Mouse (Mus musculus): ENCODE results near the gene Pex7.

Gene Pex7

DNA sequence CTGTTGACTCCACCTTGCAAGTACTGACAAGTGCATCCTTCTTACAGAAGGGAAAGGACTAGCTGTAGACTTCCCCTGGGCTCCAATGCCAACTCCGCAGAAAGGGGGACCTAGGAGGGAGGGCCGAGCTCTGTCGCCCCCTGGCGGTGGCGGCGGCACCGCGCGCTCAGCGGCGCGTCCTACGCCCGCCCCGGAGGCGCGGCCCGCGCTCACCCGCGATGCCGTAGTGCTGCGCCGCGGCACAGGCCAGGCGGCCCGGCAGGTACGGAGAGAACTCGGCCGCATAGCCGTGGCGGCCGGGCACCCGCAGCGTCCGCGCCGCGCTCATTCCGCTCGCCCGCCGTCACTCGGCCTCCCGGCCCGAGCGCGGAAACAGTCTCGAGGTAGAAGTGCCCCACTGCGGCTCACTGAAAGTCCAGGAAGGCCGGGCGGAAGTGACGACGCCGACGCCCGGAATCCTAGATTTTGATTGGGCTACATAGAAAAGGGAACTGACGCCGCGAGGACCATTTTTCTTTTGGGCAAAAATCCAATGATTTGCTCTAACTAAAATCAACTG is at the start of gene Pex7:
TSS of gene Pex7 (minus strand) at position 444 of the 559 bp plus-strand sequence.
- DNase-seq, result peak; percentile 92

DNA sequence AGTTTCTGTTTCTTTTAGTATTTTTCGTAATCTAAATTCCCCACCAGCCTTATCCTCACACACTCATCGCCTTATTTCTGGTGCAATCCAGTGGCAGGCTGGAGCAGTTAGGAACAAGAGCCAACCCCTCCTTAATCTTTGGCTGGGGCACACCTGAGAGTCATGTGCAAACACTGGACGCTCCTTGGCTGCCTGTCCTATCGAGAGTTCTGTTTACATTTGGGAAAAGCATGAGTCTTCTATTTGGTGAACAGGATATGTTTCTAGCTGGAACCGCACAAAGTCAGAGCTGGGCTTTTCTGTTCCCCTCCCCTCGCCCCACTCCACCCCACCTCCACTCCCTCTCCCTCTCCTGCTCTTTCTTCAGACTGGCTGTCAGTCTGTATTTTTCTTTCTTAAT is 49.3 kb upstream of the Pex7 start:
- peak; percentile 84 to 89 for DNase-seq

DNA sequence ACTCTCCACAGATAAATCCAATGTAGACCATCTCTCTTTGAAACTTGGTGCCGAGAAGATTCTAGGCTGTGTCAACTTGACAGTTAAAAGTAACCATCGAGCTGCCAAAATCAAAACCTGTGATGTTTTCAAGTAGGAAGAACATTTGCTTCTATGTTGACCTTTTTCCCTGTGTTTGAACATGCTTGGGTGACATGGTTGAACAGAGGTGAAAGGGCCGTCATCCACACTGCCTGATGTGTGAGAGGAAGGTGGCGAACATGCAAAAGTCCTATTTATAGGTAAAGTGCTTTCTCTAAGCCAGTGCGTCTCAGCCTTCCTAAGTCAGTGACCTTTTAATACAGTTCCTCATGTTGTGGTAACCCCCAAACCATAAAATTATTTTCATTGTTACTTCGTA is 48.3 kb upstream of the Pex7 start:
- no peak for DNase-seq

DNA sequence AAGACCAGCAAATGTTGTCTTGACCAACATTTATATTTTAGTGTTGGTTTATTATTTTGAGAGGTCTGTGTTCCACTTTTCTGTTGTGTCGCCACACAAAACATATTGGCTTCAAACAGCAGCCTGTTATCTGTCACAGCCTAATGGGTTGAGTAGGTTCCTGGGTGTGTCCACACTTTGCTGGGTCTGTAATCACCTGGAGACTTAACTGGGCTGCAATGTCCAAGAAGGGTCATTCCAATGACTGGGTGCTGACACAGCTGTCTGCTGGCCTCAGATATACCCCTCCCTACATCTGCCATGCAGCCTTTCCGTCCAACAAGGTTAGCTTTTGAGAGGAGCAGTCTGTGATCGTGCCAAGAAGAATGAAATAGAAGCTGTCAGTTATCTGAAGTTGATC is 47.1 kb upstream of the Pex7 start:
- no peak for DNase-seq

DNA sequence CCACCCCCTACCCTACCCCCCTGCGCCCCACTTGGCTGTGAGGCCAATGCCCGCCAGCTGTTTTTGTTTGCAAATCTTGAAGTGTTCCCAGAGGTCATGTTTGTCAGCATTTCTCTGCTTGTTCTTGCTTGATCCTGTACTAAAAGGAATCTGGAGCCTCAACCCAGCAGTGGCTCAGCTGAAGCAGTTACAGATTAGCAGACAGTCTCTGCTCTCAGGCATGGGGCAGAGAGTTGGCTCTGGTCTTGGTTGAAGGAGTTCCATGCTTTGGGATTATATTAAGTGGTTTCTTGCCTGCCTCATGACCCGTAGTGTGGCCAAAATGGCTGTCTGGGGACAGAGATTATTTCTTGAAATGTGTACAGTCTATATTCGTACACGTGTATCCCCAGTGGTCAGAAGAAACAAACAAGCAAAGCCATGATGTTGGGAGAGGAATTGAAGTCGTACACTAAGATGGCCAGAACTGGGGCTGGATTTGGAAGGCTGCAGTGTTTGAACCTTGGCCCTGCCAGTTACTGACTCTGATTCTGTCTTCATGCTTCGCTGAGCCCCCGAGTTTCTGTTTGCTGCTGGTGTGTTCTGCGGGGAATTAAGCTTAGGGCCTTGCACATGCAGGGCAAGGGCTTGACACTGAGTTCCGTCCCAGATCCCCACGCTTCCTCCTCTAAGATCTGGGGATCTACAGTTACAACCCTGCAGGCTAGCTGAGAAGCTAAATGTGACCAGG is 45.7 kb upstream of the Pex7 start:
- DNase-seq, result peak in 1 of 2 experiments; percentile 34

DNA sequence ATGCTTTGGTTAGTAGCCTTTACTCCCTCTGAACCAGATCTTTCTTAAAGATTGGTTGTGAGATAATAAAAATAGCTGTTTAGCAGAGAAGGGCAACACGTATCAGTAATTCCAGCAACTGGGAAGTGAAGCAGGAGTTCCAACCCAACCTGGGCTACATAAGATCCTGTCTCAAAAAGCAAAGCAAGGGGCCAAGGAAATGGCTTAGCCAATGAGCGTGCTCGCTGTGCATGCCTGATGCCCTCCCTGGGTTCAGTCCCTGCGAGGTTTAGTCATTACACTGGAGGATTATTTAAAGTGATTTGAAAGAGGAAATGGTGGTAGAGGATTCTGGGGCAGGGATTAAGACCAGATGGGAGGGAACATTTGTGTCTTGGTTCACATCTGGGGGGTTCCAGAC is 41.6 kb upstream of the Pex7 start:
- DNase-seq, result no peak

DNA sequence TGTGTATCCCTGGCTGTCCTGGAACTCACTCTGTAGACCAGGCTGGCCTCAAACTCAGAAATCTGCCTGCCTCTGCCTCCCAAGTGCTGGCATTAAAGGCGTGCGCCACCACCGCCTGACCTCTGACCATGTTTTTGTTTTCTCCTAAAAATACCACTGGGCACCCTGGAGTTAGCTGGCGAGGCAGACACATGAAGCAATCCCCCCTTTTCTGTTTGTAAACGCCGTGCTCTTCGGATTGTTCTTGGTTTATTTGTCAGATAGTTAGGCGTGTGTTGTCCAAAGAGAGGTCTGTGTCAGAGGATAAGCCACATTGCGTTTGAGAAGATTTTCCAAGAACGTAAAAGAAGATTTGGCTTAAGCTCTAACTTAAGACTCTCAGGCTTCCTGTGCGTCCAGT is 40.9 kb upstream of the Pex7 start:
- no peak for DNase-seq

DNA sequence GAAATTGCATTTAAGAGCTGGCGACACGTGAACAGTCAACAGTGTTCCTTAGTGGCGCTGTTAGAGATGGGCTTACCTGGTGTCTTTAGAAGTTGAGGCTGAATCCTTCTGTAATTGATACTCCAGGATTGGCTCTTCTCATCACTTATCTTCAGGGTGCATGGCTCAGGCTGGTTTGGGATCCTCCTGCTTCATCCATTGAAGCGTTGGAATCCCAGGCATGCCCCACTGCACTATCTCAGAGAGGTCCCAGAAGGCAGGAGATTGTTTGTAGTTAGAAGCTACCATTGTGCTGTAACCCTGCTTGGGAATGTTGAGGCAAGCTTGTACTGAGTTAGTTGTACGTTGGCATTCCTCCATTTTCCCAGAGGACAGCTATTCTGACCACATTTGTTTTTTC is 40.4 kb upstream of the Pex7 start:
- DNase-seq, result no peak

DNA sequence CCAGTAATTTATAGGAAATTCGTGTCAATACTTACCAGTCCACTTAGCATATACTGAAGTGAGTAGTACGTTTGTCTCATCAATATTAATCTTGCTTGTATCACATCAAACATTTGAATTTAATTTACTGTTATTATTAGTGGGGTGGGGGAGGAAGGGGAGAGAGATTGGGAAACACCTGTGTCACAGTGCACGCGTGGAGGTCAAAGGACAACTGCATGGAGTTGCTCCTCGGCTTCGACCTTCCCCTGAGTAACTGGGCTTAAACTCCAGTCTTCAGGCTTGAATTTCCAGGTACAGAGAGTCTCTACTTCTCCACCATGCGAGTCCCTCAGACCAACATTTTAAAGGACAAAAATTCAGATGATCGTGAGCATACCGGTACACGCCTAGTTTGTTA is 40.0 kb upstream of the Pex7 start:
- no peak for DNase-seq

DNA sequence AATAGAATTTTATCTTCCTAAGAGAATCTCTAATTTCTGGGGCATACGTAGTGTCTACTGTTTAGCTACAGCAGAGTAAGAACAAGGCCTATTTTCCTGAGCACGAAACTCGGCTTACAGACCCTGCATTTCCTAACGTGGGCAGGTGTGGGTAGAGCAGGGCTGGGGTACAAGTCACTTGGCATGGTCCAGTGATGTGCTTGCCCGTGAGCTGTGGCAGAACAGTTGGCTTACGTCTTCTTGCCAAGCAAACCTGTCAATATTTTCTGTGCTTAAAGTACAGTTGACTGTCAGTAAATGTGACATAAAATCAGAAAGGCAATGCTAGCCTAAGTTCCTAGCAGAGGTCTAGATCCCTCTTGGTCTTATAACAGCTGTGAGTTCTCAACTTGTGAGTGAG is 39.2 kb upstream of the Pex7 start:
- DNase-seq, result no peak

DNA sequence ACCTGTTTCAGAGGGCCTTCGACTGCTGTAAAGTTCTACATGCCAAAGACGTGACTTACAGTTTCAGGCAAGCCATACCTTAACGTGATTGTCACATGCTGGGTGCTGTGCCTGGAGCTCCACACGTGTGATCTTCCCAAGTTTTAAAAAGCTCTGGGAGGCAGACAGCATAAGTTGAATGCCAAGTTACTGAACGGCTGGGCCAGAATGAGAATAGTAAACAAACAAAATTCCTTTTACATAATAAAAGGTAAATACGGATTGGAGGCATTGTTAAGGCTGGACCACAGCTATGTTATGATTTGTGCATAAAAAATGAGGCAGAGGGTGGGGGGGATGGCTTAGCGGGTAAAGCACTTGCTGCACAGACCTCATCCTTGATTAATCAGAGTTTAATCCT is 38.2 kb upstream of the Pex7 start:
- no peak for DNase-seq

DNA sequence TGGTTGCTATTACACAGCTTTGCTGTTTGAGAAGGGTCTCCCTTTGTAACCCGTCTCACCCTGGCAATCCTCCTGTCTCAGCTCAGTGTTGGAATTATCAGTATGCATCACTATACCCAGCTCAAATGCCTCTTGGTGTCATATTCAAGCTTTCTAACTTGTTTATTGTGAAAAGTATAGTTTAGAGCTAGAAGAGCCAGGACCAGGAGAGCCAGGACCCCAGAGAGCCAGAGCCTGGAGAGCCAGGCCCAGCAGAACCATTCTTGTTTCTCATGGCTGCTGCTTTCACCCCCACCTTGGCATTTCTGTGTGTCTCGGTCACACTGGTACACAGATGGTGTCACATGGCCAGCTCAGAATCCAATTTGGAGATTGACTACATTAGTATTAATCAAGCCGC is 35.1 kb upstream of the Pex7 start:
- no peak for DNase-seq

DNA sequence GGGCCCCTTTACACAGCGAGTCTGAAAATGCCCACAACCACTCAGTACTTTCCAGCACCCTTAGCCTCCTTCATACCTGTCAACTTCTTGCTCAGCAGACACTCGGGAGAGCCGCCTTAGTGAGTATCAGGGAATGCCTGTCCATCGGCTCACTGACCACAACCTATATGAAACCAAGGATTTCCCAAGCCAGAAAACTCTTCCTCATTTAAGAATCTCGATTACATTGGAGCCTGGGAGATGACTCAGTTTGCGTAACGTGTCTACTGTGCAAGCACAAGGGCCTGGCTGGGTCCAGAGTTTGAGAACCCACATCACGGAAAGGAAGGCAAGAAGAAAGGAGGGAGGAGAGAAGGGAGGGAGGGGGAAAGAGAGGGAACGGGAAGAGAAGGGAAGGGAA is 34.4 kb upstream of the Pex7 start:
- peak in 1 of 2 experiments; percentile 52 for DNase-seq

DNA sequence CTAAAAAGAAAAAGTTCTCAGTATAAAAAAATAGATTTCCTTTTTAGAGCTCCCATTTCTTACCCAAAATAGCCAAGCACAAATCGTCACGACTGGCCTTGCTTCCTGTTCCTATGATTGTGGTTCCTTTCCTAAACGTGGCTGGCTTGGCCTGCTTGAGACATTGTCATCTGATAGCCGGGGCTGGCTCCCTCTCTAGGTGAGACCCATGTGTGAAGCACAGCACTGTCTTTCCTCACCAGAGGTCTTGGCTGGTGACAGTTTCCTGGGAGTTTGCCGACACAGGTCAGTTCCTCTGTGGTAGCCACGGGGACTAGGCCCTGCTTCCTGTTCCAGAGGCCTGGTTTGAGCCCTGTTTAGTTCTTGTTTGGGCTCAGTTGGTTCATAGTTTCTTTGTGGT is 33.6 kb upstream of the Pex7 start:
- peak; percentile 64 to 68 for DNase-seq

DNA sequence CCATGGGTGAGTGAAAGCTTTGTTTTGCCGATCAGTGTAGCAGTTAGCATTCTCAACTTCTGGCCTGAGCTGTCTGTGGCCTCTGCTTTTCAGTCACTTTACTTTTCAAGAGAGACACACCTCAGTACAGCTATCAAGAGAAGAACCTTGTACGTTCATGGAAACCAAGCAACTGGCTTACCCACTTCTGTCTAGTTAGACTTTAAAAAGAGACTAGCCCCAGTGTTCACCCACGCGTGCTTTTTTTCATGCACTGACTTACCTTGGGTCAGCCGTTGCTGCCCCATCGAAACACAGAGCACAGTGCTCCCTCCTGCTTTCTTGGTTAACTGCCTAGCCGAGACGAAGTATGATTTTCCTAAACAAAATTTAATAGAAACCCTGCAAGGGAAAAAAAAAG is 33.1 kb upstream of the Pex7 start:
- no peak for DNase-seq

DNA sequence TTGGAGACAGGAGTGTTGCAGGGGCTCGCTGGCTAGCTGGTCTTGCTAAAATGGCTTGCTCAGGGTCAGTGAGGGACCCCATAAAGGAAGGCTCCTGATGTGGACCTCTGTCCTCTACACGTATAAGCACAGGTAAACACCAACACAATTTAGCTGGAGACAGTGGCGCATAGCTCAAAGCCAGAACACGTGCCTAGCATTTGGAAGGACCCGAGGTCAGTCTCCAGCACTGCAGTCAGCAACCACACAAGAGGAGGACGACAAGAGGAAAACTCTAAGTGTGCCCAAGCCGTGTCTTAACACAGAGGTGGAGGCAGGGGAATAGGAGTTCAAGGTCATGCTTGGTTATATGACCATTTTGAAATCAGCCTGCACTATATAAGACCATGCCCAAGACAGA is 32.6 kb upstream of the Pex7 start:
- no peak for DNase-seq

DNA sequence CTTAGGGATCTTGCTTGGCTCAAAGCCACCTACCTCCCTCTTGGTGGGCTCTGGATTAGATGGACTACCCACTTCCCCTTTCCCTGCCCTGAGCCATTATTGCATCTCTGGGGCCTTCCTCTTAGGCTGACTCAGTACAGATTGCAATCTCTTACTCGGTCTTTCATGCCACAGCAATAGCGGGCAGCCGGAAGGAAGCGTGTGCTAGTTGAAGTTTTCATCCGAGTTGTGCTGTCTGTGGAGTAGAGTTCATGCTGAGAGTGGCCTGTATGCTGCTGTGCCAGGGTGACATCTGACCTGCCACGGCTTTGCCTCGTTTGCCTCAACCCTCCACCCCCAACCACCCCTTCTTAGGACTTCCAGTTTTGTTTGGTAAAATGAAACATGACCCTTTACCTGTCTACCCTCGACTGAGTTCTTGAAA is 31.8 kb upstream of the Pex7 start:
- DNase-seq, result peak; percentile 52 to 63

DNA sequence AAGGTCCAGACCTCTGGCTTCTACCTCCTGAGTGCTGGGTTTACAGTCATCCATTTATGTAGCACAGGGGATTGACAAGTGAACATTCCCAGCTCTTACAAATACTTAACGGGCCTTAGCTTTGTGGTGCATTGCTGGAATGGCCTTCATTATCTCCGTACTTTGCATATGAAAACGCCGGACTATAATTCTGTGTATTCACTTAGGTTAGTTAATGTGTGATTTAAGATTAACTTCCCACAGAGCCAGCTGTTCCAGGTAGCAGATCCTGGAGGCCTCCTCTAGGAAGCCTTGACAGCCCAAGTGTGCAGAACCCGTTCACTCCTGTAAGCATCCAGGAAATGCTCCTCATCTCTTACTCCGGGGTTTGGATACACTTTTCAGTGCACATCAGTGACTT is 31.2 kb upstream of the Pex7 start:
- no peak for DNase-seq

DNA sequence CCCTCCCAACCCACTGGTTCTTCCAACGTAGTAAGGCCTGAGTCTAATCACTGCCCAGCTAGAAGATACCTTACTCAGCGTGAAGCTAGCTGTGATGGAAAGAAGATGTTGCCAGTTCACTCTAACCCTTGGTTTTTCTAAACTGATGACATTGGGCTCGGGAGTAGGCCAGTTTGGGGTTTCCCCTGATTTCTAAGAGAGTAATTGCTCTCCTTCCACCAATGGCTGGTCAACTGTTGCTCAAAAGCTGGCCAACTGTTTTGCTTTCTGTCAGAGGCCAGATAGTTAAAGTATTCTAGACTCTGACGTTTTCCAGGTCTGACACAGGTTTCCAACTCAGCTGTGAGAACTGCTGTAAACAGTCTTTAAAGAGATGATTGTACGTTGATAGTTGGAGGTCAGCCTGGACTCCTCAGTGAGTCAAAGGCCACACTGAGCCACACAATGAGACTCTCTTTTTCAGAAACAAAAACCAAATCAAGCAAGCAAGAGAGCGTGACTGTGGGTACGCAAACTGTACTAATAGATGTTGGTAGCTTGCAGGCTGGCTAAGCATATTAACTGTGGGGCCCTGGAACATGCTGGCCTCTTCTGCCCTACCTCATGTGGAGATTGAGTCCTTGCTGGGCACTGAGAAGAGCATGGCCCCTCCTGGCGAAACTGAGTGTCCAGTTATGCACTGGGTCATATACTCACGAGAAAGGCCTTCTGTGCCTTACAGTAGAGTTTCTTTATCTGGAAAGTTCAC is 29.6 kb upstream of the Pex7 start:
- DNase-seq, result no peak

DNA sequence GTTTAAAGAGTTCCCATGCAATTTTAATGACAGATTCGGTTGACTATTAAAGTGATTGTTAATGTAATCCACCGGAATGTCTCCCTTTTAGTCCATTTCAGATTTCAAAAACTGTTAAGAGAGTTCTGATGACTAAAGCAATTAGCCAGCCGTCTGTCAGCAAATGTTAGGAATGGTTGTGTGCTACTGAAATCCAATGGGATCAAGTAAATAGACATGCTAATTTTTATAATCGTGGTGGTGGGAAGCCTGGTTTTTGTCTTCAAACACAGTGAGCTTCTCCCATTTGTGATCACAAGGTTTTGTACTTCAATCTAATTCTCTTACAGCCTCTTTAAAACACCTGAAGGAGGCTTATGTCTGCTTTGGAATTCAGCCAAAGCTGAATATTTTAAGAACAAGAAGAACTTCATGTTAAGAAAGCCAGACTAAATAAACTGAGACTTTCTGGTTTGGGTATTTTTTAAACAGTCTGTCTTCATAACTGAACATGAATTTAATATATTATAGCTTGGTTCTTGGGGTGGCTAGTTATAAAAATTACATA is 28.4 kb upstream of the Pex7 start:
- no peak for DNase-seq

DNA sequence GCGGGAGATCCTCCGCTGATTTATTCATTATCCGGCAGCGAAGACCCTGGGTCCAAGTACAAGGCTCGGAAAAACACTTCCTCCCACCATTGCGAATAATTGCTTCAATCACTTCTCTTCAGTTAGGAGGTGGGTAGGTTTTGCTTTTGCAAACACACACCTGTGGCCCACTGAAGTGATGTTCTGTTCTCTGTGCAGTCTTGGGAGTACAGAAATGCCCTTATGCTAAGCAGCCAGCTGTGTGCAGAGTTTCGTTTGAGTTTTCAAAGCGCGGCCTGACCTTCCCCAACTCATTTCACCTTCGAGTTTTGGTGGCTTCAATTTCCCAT is 27.8 kb upstream of the Pex7 start:
- DNase-seq, result no peak

DNA sequence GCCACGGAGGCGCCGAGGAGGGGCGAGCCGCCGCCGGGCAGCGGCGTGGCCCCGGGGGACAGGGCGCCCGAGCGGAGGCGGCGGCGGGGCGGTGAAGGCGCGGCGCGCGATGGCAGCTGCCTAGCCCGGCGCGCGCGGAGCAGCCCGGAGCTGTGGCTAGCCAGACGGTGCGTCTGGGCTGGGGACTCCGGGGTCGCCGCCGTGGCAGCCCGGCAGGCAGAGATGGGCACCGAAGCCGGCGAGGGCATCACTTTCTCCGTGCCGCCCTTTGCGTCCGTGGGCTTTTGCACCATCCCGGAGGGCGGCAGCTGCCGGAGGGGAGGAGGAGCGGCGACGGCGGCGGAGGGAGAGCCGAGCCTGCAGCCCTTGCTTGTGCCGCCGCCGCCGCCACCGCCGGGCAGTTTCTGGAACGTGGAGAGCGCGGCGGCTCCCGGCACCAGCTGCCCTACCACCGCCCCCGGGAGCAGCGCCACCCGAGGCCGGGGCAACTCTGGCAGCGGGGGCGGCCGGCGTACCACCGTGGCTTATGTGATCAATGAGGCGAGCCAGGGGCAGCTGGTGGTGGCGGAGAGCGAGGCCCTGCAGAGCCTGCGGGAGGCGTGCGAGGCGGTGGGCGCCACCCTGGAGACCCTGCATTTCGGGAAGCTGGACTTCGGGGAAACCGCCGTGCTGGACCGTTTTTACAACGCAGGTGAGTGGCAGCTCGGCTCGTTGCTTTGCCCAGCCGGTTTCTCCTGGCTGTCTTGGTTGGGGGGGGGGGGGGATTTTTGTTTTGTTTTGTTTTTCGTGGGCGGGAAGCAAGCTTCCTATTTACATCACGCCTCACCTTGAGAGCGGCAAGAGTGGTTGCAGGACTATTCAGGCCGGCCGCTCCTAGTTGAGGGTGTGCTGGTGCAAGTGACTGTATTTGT is 27.1 kb upstream of the Pex7 start, which contains the start of gene Map3k5:
TSS of gene Map3k5 (plus strand) at position 89 of the 911 bp plus-strand sequence.
- DNase-seq, result peak; percentile 47 to 50
